Mouse (Mus musculus): Measurements from ENCODE around the gene Dcaf5.

Dcaf5 gene

DNA sequence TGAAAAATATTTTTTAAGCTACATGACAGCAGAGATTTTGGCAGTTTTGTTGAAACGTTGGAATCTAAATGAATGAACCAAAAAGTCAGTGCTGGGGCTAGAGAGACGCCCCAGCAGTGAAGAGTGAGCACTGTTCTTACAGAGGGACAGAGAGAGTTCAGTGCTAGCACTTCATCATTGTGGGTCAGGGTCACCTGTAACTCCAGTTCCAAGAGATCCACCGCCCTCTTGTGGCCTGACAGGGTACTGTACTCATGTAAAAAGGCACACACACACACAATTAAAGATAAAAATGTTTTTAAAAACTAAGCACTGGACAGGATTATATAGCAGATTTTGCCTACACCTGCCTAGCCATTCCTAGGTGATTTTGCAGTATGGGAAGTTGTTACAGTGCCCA is 29.8 kb downstream of the Dcaf5 start:
- peak; percentile 20 for DNase-seq (ENCODE audit: low spot score)

DNA sequence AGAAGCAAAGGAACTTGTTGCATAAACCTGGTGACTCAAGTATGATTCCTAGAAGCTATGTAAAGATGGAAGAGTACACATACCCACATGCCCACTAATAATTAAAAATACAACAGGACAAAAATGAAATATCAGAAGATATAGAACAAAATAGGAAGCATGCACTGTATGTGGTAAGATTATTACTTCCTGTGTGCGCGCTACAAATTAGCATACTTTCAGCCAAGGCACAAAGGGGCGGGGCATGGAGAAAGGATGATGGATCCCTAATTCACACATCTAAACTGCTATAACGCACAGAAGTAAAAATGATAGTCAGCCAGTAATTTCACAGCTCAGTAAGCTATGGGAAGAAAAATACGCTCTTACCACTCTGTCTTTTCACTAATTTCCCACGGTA is 32.3 kb downstream of the Dcaf5 start:
- DNase-seq (ENCODE audit: low spot score) = no peak

- no peak for DNase-seq (ENCODE audit: low spot score)
Observed at GRCm38 (mm10) chr12:80399147-80399546, 37.3 kb downstream of the Dcaf5 start.

- DNase-seq (ENCODE audit: low spot score) = no peak
Observed at GRCm38 (mm10) chr12:80396397-80396796, 40.0 kb downstream of the Dcaf5 start.

DNA sequence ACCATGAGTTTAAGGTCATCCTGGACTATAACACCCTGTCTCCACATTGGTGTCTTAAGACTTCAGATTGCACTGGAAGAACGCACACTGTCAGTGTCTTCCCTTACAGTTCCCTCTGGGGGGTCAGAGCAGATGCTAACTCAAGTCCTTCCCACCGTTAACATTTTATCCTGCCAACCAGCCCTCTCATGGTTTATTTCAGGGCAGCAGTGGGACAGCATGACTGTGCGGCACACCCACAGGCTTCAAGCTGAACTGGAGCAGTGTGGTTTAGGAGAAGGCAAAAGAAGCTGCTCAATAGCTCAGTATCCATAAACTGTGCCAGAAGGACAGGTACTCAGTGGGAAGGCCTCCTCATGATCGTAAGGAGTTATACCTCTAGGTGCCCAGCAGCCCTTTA is 41.1 kb downstream of the Dcaf5 start:
- no peak for DNase-seq (ENCODE audit: low spot score)

GRCm38 (mm10) chr12:80394045-80394444 is 42.4 kb downstream of the Dcaf5 start:
- DNase-seq (ENCODE audit: low spot score) = no peak

DNA sequence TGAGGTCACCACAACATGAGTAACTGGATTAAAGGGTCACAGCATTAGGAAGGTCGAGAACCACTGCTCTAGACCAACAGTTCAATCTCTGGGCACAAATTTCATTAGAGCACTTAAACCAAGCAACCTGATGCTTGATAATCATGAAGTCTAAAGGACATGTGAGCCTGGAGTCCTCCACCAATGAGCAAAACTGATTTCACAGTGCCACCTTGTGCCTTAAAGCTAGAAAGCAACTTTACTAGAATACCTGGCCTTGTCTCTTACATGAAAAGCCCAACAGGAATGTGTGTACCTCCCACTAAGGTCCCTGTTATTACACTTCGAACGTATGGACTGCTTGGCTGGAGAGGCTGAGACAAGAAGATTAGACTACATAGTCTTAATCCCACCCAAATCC is 47.0 kb downstream of the Dcaf5 start:
- no peak for DNase-seq (ENCODE audit: low spot score)

GRCm38 (mm10) chr12:80387326-80387725 is 49.1 kb downstream of the Dcaf5 start:
- no peak for DNase-seq (ENCODE audit: low spot score)

GRCm38 (mm10) chr12:80385361-80385760 is 51.0 kb downstream of the Dcaf5 start:
- no peak for DNase-seq (ENCODE audit: low spot score)

DNA sequence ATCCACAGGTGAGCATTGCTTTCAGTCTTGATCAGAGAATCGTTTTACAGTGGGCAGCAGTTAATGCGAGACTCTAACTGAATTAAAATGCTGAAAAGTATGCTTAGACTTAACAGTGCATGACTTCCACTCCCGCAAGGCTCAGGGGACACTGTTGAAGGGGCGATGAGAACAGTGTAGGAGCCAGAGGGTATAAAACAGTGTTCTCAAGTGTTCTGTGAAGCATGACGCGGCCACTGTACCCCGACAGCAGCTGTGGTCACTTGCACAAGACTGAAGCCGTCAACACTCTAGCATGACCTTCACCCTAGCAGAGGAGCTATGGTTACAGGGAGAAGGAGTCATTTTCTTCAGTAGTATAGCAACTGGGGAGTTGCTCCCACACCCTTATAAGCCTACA is 52.9 kb downstream of the Dcaf5 start:
- DNase-seq (ENCODE audit: low spot score) = no peak

GRCm38 (mm10) chr12:80382794-80383193 is 53.6 kb downstream of the Dcaf5 start:
- no peak for DNase-seq (ENCODE audit: low spot score)

GRCm38 (mm10) chr12:80379831-80380457 is 56.5 kb downstream of the Dcaf5 start:
- DNase-seq (ENCODE audit: low spot score) = no peak

DNA sequence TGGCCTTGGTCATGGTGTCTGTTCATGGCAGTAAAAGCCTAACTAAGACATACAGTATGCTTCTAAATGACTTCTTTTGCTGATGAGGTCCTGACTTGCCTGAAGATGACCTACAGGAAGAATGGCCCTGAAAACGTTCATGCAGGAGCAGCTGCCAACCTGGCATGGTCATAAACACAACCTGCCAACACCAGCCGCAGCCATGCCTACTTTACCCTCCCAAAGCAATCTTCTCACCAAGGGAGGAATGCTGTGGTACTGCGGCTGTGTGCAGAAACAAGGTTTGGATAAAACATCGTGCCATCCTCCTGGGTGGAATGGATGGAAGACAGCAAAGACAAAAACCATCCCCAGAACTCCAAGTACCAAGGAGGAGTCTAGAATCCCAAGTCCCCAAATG is 57.0 kb downstream of the Dcaf5 start:
- no peak for DNase-seq (ENCODE audit: low spot score)

DNA sequence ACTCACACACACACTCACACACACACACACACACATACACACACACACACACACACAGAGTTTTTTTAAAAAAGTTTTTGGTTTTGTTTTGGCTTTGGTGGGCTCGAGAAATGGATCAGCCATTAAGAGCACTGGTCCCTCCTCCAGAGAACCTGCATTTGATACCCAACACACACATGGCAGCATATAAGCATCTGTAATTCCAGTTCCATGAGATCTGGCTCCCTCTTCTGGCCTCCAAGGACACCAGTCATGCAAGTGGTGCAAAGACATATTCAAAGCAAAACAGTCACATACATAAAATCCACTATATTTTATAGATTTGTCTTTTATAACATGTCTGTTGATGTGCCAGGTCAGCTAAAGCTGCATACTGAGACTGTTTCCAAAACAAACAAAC is 58.8 kb downstream of the Dcaf5 start:
- no peak for DNase-seq (ENCODE audit: low spot score)

GRCm38 (mm10) chr12:80375721-80376120 is 60.7 kb downstream of the Dcaf5 start:
- DNase-seq (ENCODE audit: low spot score) = no peak

DNA sequence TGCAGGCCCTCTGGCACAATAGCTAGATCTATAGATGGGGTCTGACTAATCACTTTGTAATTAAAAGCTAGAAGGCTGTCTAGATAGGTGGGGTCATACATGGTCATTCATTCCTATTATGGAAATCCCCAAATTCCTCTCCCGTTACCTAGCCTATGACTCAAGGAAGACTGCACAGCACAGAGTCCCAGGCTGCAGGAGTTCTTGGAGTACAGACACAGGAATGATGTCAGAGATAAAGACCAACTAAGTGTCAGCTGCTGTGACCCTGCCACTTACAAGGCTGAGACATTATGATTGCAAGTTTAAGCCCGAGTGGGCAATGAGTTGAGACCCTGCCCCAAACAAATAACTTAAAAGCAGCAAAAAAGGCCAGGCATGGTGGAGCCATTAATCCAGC is 61.7 kb downstream of the Dcaf5 start:
- no peak for DNase-seq (ENCODE audit: low spot score)

- no peak for DNase-seq (ENCODE audit: low spot score)
Observed at GRCm38 (mm10) chr12:80372946-80373345, 63.5 kb downstream of the Dcaf5 start.

DNA sequence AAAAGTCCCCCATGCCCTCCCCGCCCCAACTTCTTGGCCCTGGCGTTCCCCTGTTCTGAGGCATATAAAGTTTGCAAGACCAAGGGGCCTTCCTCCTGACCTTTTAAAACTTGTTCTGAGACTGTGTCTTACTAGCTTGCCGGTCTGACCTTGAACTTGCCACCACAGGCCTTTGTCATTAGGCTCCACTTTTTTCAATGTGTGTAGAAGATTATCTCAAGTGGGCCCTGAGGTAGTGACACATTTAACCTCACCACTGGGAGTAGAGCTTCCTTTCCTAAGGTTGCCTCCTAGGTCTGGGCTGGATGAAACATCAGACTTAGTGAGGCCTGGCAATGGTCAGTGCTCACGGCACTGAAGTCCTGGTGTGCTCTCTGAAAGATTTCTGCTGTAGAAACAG is 69.2 kb downstream of the Dcaf5 start:
- DNase-seq (ENCODE audit: low spot score) = no peak

DNA sequence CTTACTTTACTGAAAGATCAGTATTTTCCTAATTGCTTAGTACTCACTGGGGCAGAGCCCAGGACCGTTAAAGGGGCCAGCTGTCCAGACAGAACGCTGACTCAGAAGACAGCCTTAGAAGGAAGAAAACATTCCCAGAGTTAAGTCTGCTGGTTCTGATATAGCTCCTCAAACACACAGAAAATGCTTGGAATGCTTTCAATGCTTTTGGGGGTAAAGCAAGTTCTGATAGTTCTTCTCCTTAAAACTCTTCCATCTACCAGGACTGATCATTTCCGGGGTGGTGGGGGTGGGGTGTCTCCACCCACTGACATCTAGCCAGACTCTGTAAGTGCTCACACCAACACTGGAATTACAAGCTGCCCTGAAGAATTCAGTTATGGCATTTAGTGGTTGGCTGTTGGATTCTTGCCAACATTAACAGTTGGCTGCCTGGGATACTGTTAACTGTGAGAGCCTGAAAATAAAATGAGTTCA is 70.4 kb downstream of the Dcaf5 start:
- DNase-seq (ENCODE audit: low spot score) = no peak

DNA sequence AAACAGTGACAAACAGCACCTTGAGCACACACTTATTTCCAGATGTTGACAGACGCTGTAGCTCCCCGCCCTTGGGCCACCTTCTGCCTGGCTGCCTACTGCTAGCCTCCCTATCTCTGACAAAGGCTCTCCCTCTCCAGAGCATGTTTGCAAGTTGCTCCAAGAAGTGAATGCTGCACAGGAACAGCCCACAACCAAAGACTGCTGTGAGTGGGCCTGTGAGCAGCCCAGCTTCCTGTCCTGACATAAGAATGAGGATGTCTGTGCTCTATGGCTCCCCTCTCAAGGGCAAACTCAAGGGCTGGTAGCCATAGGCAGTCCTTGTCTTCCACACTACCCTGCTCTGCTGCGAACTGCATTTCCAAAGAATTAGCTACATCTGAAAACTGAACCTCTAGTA is 71.1 kb downstream of the Dcaf5 start:
- DNase-seq (ENCODE audit: low spot score) = no peak

DNA sequence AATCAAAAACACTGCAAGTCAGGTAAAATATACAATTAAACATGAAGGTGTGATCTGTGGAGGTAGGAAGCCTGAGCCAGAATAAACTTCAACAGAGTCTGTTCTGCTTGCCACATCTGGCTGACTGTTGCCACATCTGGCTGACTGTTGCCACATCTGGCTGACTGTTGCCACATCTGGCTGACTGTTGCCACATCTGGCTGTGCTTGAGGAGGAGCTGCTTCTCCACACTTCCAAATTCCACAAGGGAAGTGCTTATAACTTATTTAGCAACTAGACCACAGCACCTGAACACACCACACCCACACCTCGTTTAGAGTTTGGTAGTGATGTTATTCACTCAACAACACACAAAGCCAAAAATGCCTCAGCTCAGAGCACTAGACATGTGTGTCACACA is 74.7 kb downstream of the Dcaf5 start:
- DNase-seq (ENCODE audit: low spot score) = no peak

DNA sequence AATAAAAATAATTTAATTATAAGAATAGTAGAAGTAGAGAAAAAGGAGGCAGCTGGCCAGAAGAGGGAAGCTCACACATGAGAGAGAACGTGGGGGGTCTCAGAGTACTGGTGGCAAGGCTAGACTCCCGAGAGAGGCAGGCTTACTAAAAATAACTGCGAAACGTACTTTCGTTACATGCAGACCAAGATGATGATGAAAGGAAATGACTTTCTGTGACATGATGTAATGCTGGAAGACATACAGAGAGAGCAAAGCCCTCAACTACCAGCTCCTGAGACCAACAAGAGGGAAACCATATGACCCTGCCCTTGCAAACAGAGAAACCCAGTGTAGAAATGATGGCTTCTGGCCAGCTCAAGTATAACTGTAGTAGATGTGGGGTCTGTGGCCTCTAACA is 76.1 kb downstream of the Dcaf5 start:
- DNase-seq (ENCODE audit: low spot score) = no peak

GRCm38 (mm10) chr12:80344777-80345231 is 91.6 kb downstream of the Dcaf5 start:
- DNase-seq (ENCODE audit: low spot score) = no peak

- no peak for DNase-seq (ENCODE audit: low spot score)
Observed at GRCm38 (mm10) chr12:80340936-80341335, 95.5 kb downstream of the Dcaf5 start.

GRCm38 (mm10) chr12:80334162-80334561 is 102.2 kb downstream of the Dcaf5 start:
- no peak for DNase-seq (ENCODE audit: low spot score)

All from spleen, adult 12 weeks (tissue).